Mouse (Mus musculus) yolk sac, embryonic 10.5 days (tissue): ENCODE results near the gene Gm4301.
"Not testable (repeated sequence)": the region's sequence is repeated elsewhere in the genome, so short reads cannot be mapped to it uniquely, and the experiment has no call there.

Source experiments
- DNase-seq: peaks from one replicate; pipeline ENCODE4 v3.0.0-alpha.2; 2017; ENCODE audit warnings: low spot score

Gene Gm4301

DNA sequence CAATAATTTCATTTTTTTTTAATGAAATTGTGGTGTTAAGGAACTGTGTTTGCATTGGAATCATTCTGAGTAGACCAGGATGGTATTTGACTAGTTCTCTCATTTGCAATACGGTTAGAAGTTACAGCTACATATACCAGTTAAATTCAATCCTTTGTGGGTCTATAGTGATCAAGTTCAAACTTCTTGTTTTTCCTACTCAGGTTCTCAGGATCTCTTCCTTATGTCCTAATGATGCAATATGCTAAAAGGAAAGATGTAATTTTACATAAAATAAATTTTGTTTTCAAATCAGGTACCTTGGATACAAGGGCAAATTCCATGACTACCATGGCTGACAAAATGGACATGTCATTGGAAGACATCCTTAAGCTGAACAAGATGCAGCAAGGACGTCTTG, at the start of gene Gm4301:
Gene Gm4301, plus strand, starts transcription at position 301 of the 400 bp plus-strand sequence.
- DNase-seq = not testable (repeated sequence)

DNA sequence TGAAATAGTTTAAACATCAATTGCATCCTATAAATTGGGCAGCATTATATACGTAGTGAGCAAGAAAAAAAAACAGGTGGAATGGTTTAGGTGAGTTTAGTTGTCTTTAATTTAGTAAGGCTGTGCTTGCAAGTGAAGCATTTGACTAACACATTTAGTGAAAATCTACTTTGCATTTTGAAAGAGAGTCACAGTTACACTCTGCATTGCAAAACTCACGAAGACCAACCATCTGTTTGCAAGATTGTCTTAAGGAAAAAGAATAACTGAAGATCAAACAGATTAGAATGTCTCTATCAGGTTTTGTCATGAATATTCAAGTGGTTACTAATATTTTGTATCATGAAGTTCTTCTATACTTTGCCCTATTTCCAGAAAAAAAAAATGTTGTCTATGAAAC, 39.4 kb upstream of the Gm4301 start:
- DNase-seq = no peak

DNA sequence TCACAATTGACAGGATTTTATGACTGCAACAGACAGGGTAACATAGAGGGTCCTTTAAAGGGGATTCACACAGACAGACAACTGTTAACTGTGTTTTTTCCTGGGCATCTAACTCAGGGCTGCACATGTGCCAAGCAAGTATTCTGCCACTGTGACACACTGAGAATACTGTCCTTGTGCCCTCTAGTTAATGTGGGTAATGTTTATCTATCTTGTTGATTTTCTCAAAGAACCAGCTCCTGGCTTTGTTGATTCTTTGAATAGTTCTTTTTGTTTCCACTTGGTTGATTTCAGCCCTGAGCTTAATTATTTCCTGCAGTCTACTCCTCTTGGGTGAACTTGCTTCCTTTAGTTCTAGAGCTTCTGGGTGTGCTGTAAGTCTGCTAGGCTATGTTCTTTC, 35.4 kb upstream of the Gm4301 start:
- DNase-seq = not testable (repeated sequence)

DNA sequence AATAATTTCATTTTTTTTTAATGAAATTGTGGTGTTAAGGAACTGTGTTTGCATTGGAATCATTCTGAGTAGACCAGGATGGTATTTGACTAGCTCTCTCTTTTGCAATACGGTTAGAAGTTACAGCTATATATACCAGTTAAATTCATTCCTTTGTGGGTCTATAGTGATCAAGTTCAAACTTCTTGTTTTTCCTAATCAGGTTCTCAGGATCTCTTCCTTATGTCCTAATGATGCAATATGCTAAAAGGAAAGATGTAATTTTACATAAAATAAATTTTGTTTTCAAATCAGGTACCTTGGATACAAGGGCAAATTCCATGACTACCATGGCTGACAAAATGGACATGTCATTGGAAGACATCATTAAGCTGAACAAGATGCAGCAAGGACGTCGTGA, 5.1 kb downstream of the Gm4301 start, which contains the start of gene Gm4302:
Gene Gm4302, plus strand, starts transcription at position 301 of the 400 bp plus-strand sequence.
- not testable (repeated sequence) for DNase-seq

DNA sequence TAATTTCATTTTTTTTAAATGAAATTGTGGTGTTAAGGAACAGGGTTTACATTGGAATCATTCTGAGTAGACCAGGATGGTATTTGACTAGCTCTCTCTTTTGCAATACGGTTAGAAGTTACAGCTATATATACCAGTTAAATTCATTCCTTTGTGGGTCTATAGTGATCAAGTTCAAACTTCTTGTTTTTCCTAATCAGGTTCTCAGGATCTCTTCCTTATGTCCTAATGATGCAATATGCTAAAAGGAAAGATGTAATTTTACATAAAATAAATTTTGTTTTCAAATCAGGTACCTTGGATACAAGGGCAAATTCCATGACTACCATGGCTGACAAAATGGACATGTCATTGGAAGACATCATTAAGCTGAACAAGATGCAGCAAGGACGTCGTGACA, 10.2 kb downstream of the Gm4301 start, which contains the start of gene Gm4303:
Gene Gm4303, plus strand, starts transcription at position 301 of the 400 bp plus-strand sequence.
- not testable (repeated sequence) for DNase-seq

DNA sequence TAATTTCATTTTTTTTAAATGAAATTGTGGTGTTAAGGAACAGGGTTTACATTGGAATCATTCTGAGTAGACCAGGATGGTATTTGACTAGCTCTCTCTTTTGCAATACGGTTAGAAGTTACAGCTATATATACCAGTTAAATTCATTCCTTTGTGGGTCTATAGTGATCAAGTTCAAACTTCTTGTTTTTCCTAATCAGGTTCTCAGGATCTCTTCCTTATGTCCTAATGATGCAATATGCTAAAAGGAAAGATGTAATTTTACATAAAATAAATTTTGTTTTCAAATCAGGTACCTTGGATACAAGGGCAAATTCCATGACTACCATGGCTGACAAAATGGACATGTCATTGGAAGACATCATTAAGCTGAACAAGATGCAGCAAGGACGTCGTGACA, 15.3 kb downstream of the Gm4301 start, which contains the start of gene Gm4305:
Gene Gm4305, plus strand, starts transcription at position 301 of the 400 bp plus-strand sequence.
- DNase-seq = not testable (repeated sequence)

DNA sequence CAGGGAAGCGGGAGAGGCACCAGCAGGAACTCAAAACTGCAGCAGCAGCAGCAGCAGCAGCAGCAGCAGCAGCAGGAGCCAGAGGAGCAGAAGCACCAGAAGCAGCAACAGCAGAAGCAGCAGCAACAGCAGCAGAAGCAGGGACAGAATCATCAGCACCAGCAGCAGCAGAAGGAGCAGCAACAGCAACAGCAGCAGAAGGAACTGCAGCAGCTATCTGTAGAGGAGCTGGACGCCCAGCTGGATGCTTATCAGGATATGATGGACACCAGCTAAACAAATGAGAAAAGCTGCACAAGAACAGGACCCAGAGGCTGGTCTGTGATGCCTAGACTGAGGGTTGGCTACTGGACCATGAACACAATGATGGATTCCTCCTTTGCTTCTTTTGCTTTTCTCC, 21.4 kb downstream of the Gm4301 start:
- not testable (repeated sequence) for DNase-seq

DNA sequence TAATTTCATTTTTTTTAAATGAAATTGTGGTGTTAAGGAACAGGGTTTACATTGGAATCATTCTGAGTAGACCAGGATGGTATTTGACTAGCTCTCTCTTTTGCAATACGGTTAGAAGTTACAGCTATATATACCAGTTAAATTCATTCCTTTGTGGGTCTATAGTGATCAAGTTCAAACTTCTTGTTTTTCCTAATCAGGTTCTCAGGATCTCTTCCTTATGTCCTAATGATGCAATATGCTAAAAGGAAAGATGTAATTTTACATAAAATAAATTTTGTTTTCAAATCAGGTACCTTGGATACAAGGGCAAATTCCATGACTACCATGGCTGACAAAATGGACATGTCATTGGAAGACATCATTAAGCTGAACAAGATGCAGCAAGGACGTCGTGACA, 25.6 kb downstream of the Gm4301 start, which contains the start of gene Gm4307:
Gene Gm4307, plus strand, starts transcription at position 301 of the 400 bp plus-strand sequence.
- DNase-seq = not testable (repeated sequence)

DNA sequence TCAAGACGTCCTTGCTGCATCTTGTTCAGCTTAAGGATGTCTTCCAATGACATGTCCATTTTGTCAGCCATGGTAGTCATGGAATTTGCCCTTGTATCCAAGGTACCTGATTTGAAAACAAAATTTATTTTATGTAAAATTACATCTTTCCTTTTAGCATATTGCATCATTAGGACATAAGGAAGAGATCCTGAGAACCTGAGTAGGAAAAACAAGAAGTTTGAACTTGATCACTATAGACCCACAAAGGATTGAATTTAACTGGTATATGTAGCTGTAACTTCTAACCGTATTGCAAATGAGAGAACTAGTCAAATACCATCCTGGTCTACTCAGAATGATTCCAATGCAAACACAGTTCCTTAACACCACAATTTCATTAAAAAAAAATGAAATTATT, 47.0 kb downstream of the Gm4301 start, which contains the start of gene Gm4312:
Gene Gm4312, minus strand, starts transcription at position 101 of the 400 bp plus-strand sequence.
- DNase-seq = not testable (repeated sequence)
